39 mouse cellular contexts compared by ENCODE assay signal in the genomic region with DNA sequence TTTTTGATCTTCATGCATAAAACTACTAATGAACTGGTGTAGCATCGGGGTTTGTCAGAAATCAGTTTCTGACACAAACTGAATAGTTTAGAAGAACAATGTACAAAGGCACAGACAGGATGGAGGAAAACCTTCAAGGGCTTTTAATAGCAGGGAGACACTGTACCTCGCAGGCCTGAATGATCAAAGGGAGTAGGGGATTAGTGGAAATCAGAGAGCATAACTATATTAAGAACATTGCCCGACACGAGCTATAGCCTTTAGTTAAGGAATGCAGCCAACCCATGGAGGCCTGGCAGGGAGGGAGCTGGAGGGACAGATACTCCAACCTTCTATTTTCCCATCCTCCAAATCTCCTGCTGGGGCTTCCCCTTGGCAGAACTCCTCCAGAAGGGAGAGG. TPM values are rescaled to one million over a fixed set of nuclear protein-coding genes. Genes with fewer than 3 reads are reported as not detected.
DNase-seq lines count a peak whose midpoint lies in the region; ATAC-seq and TF ChIP-seq lines count a peak whose summit lies in the region.
"Had no signal": no experiment of that assay in that cellular context is flagged by ENCODE, and none has a peak within 500 bp of the region (broad histone marks: within the 10 kb centered on the region; RNA-seq: fewer than 3 reads in every experiment).

No protein-coding gene starts in this region.

- H3K27ac ChIP-seq in heart, embryonic 12.5 days (ENCODE audit: poor library complexity, severe bottlenecking), result no peak overlapping the region
- no peak overlapping the region for H3K27ac ChIP-seq in heart, adult 2 months
- no peak overlapping the region for H3K27ac ChIP-seq in kidney, postnatal 0 days
- no peak overlapping the region for H3K27ac ChIP-seq in limb, embryonic 10.5 days
- H3K27ac ChIP-seq: hindbrain, embryonic 13.5 days; liver, embryonic 14.5 days; macrophage; neural tube, embryonic 15.5 days; stomach, postnatal 0 days had no signal

- intact Hi-C loops in heart, adult 2 months (cut with DNase I), result no loop called here

- 38% methylated on average over 4 of the region's 4 CpGs for WGBS in heart, embryonic 12.5 days
- WGBS in heart, adult 2 months, result 30% methylated on average over 4 of the region's 4 CpGs
- WGBS in kidney, postnatal 0 days, result 17% methylated on average over 4 of the region's 4 CpGs
- WGBS in limb, embryonic 10.5 days, result 57% methylated on average over 4 of the region's 4 CpGs

- no peak for TF ChIP-seq POLR2A in heart, adult 2 months (IDR thresholded peaks at IDR 0.05; ENCODE audit: insufficient read depth, low read depth, low read length)
- no peak for TF ChIP-seq POLR2A in brain, embryonic 14.5 days (IDR thresholded peaks at IDR 0.05; ENCODE audit: borderline replicate concordance, extremely low read depth, insufficient read depth, insufficient read length, poor library complexity, severe bottlenecking)

- H3K36me3 ChIP-seq in heart, embryonic 12.5 days, result no peaks in the 10 kb centered on the region
- no peaks in the 10 kb centered on the region for H3K36me3 ChIP-seq in heart, adult 2 months (ENCODE audit: control insufficient read depth, insufficient read depth, low read length)
- no peaks in the 10 kb centered on the region for H3K36me3 ChIP-seq in kidney, postnatal 0 days (ENCODE audit: insufficient read depth, low read length)
- no peaks in the 10 kb centered on the region for H3K36me3 ChIP-seq in limb, embryonic 10.5 days
- H3K36me3 ChIP-seq: hindbrain, embryonic 13.5 days; neural tube, embryonic 15.5 days had no signal

- H3K9ac ChIP-seq in heart, embryonic 12.5 days, result no peak overlapping the region
- H3K9ac ChIP-seq in heart, adult 2 months (ENCODE audit: low read depth, low read length), result no peak overlapping the region
- H3K9ac ChIP-seq in kidney, postnatal 0 days (ENCODE audit: low read depth, low read length), result no peak overlapping the region
- H3K9ac ChIP-seq: hindbrain, embryonic 13.5 days; liver, embryonic 14.5 days; neural tube, embryonic 15.5 days had no signal

- H3K4me1 ChIP-seq in heart, embryonic 12.5 days (replicated peaks), result peaks cover 21% of the 10 kb centered on the region
- H3K4me1 ChIP-seq in heart, adult 2 months (ENCODE audit: control insufficient read depth, insufficient read depth, low read length), result no peaks in the 10 kb centered on the region; the same call in 1 of the 2 replicates
- H3K4me1 ChIP-seq in kidney, postnatal 0 days (replicated peaks; ENCODE audit: insufficient read depth, low read length), result peaks cover under 1% of the 10 kb centered on the region; the same call in 1 of the 2 replicates
- H3K4me1 ChIP-seq in limb, embryonic 10.5 days, result no peaks in the 10 kb centered on the region
- H3K4me1 ChIP-seq: hindbrain, embryonic 13.5 days; neural tube, embryonic 15.5 days had no signal

- no peak for DNase-seq in heart, adult 2 months
- DNase-seq in kidney, postnatal 0 days (ENCODE audit: low spot score), result peak; percentile 50
- DNase-seq in kidney, postnatal 4 days, result no peak
- DNase-seq in brain, embryonic 14.5 days (ENCODE audit: low read depth), result peak; percentile 22
- peak; percentile 24 for DNase-seq in limb, embryonic 10.5 days (ENCODE audit: low spot score)
- no peak for DNase-seq in ovary, postnatal 14 days (ENCODE audit: low spot score)
- DNase-seq: adrenal gland, adult 2 months; adrenal gland, postnatal 36 days; B cell, adult 2 months; cerebellum, adult 2 months; cerebellum, postnatal 14 days; gastrocnemius, postnatal 10 days; heart, postnatal 4 days; kidney, adult 9 months; layer of hippocampus, adult 9-11 months; liver; lung, adult 2 months; lung, postnatal 10 days; right cerebral cortex, adult 18-20 months; spleen, adult 18-20 months; thymus, adult 18-20 months; thymus, postnatal 25 days had no signal

- peak; percentile 39; the same call in 1 of the 2 replicates for ATAC-seq in heart, embryonic 12.5 days (ENCODE audit: insufficient number of reproducible peaks, low FRiP score)
- ATAC-seq in kidney, postnatal 0 days (replicated peaks; ENCODE audit: low FRiP score, low read depth), result no peak
- ATAC-seq: activated CD4-positive, CD25-positive, alpha-beta regulatory T cell, adult 4 months; forebrain, embryonic 14.5 days; intestine, embryonic 16.5 days had no signal

- TF ChIP-seq EP300 in heart, adult 2 months (IDR thresholded peaks at IDR 0.05; ENCODE audit: insufficient read depth, low read depth, low read length), result no peak

- no peak for TF ChIP-seq CTCF in heart, adult 2 months (IDR thresholded peaks at IDR 0.05)
- no peak for TF ChIP-seq CTCF in kidney, postnatal 0 days (IDR thresholded peaks at IDR 0.05; ENCODE audit: low read depth)
- TF ChIP-seq CTCF in brain, embryonic 14.5 days (IDR thresholded peaks at IDR 0.05; ENCODE audit: borderline replicate concordance, extremely low read depth, insufficient read depth, insufficient read length), result no peak

- H3K9me3 ChIP-seq in heart, embryonic 12.5 days (replicated peaks), result no peaks in the 10 kb centered on the region
- no peaks in the 10 kb centered on the region for H3K9me3 ChIP-seq in kidney, postnatal 0 days (replicated peaks; ENCODE audit: low read length)
- H3K9me3 ChIP-seq in limb, embryonic 10.5 days (replicated peaks), result no peaks in the 10 kb centered on the region
- H3K9me3 ChIP-seq: hindbrain, embryonic 13.5 days; neural tube, embryonic 15.5 days had no signal

- no peak overlapping the region for H3K4me2 ChIP-seq in heart, embryonic 12.5 days
- H3K4me2 ChIP-seq in kidney, postnatal 0 days (ENCODE audit: low read length), result no peak overlapping the region
- H3K4me2 ChIP-seq: hindbrain, embryonic 13.5 days; neural tube, embryonic 15.5 days had no signal

- no peaks in the 10 kb centered on the region for H3K27me3 ChIP-seq in heart, embryonic 12.5 days (replicated peaks)
- H3K27me3 ChIP-seq in heart, adult 2 months (ENCODE audit: control insufficient read depth, insufficient read depth, low read length), result no peaks in the 10 kb centered on the region
- no peaks in the 10 kb centered on the region for H3K27me3 ChIP-seq in kidney, postnatal 0 days (ENCODE audit: insufficient read depth, low read length)
- no peaks in the 10 kb centered on the region for H3K27me3 ChIP-seq in limb, embryonic 10.5 days (ENCODE audit: low read depth, poor library complexity, severe bottlenecking)
- H3K27me3 ChIP-seq: hindbrain, embryonic 13.5 days; neural tube, embryonic 15.5 days had no signal

- no peaks in the 10 kb centered on the region for H3K79me2 ChIP-seq in heart, adult 2 months (replicated peaks; ENCODE audit: control insufficient read depth, insufficient read depth, low read length)

- H3K4me3 ChIP-seq in heart, embryonic 12.5 days, result no peak overlapping the region
- H3K4me3 ChIP-seq in heart, adult 2 months, result no peak overlapping the region
- no peak overlapping the region for H3K4me3 ChIP-seq in kidney, postnatal 0 days (replicated peaks; ENCODE audit: low read depth, low read length)
- H3K4me3 ChIP-seq in limb, embryonic 10.5 days, result no peak overlapping the region
- H3K4me3 ChIP-seq: hindbrain, embryonic 13.5 days; neural tube, embryonic 15.5 days had no signal

RNA-seq across cellular contexts. Expression of a gene that starts 14.5 kb away (rescaled TPM):
- polyA plus RNA-seq in heart, embryonic 12.5 days (2016; fragmentation: Nextera tagmentation; extraction: Ambion mirVana), result 11.3 and 11.6 TPM in 2 replicates
- 10 to 100 TPM; 10.1 to 12.3 TPM for total RNA-seq in heart, adult 2 months (2021)
- 22.0 and 38.1 TPM in 2 replicates for polyA plus RNA-seq in heart, adult 2 months (2012; rRNA removed)
- 27.0 and 27.4 TPM in 2 replicates for polyA plus RNA-seq in kidney, postnatal 0 days (2015; fragmentation: Nextera tagmentation; extraction: Ambion mirVana)
- 8.0 and 9.0 TPM in 2 replicates for polyA plus RNA-seq in brain, embryonic 14.5 days (2012; rRNA removed)
- polyA plus RNA-seq in limb, embryonic 10.5 days (2016; fragmentation: Nextera tagmentation; extraction: Ambion mirVana), result 8.6 and 12.0 TPM in 2 replicates

RNA-seq across cellular contexts. Expression of a gene that starts 44.9 kb away (rescaled TPM):
- not detected in 2 replicates for polyA plus RNA-seq in heart, embryonic 12.5 days (2016; fragmentation: Nextera tagmentation; extraction: Ambion mirVana)
- total RNA-seq in heart, adult 2 months (2021), result not detected
- not detected in 2 replicates for polyA plus RNA-seq in heart, adult 2 months (2012; rRNA removed)
- not detected in 2 replicates for polyA plus RNA-seq in kidney, postnatal 0 days (2015; fragmentation: Nextera tagmentation; extraction: Ambion mirVana)
- 0.12 and 0.21 TPM in 2 replicates for polyA plus RNA-seq in brain, embryonic 14.5 days (2012; rRNA removed)
- 0.21 and 0.58 TPM in 2 replicates for polyA plus RNA-seq in limb, embryonic 10.5 days (2016; fragmentation: Nextera tagmentation; extraction: Ambion mirVana)
- total RNA-seq: adrenal gland, adult 2 months; adrenal gland, postnatal 36 days; gastrocnemius, postnatal 10 days; granulocyte monocyte progenitor cell, adult 5-6 weeks; heart, postnatal 4 days; left cerebral cortex, postnatal 10 days; megakaryocyte-erythroid progenitor cell, adult 5-6 weeks had no signal
- polyA plus RNA-seq: activated CD4-positive, CD25-positive, alpha-beta regulatory T cell, adult 4 months; adrenal gland, adult 2 months; cortical plate, adult 2 months; forebrain, embryonic 14.5 days; heart, embryonic 14.5 days; hindbrain, embryonic 13.5 days; intestine, embryonic 16.5 days; large intestine, adult 2 months; liver, embryonic 14.5 days; lung, adult 2 months; macrophage; stomach, postnatal 0 days had no signal

RNA-seq across cellular contexts. Expression of a gene that starts 50.6 kb away (rescaled TPM):
- 0.10 TPM in 1 of 2 replicates, not detected in the other for polyA plus RNA-seq in heart, embryonic 12.5 days (2016; fragmentation: Nextera tagmentation; extraction: Ambion mirVana)
- not detected for total RNA-seq in heart, adult 2 months (2021)
- 0.44 TPM in 1 of 2 replicates, not detected in the other for polyA plus RNA-seq in heart, adult 2 months (2012; rRNA removed)
- 0.08 TPM in 1 of 2 replicates, not detected in the other for polyA plus RNA-seq in kidney, postnatal 0 days (2015; fragmentation: Nextera tagmentation; extraction: Ambion mirVana)
- polyA plus RNA-seq in brain, embryonic 14.5 days (2012; rRNA removed), result 0.04 TPM in 2 replicates
- polyA plus RNA-seq in limb, embryonic 10.5 days (2016; fragmentation: Nextera tagmentation; extraction: Ambion mirVana), result not detected in 2 replicates
- total RNA-seq: granulocyte monocyte progenitor cell, adult 5-6 weeks; heart, postnatal 4 days; left cerebral cortex, postnatal 10 days; megakaryocyte-erythroid progenitor cell, adult 5-6 weeks had no signal
- polyA plus RNA-seq: activated CD4-positive, CD25-positive, alpha-beta regulatory T cell, adult 4 months; adrenal gland, adult 2 months; cerebellum, adult 2 months; cortical plate, adult 2 months; frontal cortex, adult 2 months; heart, embryonic 14.5 days; large intestine, adult 2 months; limb, embryonic 11.5 days; lung, adult 2 months; macrophage had no signal

RNA-seq across cellular contexts. Expression of a gene that starts 56.9 kb away (rescaled TPM):
- not detected in 2 replicates for polyA plus RNA-seq in heart, embryonic 12.5 days (2016; fragmentation: Nextera tagmentation; extraction: Ambion mirVana)
- under 1 TPM; 0.30 to 0.34 TPM for total RNA-seq in heart, adult 2 months (2021)
- polyA plus RNA-seq in heart, adult 2 months (2012; rRNA removed), result 0.97 and 1.3 TPM in 2 replicates
- 0.16 and 0.18 TPM in 2 replicates for polyA plus RNA-seq in kidney, postnatal 0 days (2015; fragmentation: Nextera tagmentation; extraction: Ambion mirVana)
- 0.06 and 0.08 TPM in 2 replicates for polyA plus RNA-seq in brain, embryonic 14.5 days (2012; rRNA removed)
- 0.11 TPM in 1 of 2 replicates, not detected in the other for polyA plus RNA-seq in limb, embryonic 10.5 days (2016; fragmentation: Nextera tagmentation; extraction: Ambion mirVana)
- total RNA-seq: gastrocnemius, postnatal 10 days; heart, postnatal 4 days; left cerebral cortex, postnatal 10 days; megakaryocyte-erythroid progenitor cell, adult 5-6 weeks had no signal
- polyA plus RNA-seq: forebrain, embryonic 14.5 days; hindbrain, embryonic 13.5 days; neural tube, embryonic 15.5 days had no signal

Comparison
In these comparisons a context has a peak if more than half of its experiments do, and no peak if none do; other contexts are left out.
1. DNase-seq: peak in kidney, postnatal 0 days (single experiment), brain, embryonic 14.5 days (single experiment) and limb, embryonic 10.5 days (single experiment); none in heart, adult 2 months (0 of 2), kidney, postnatal 4 days (0 of 2) and ovary, postnatal 14 days (single experiment).